15 mouse cellular contexts compared by ENCODE assay signal in genomic region chr16:22572641-22573341, GRCm38 (mm10).
DNase-seq lines count a peak whose midpoint lies in the region; ATAC-seq and TF ChIP-seq lines count a peak whose summit lies in the region.
"Had no signal": no experiment of that assay in that cellular context is flagged by ENCODE, and none has a peak within 500 bp of the region (broad histone marks: within the 10 kb centered on the region; RNA-seq: fewer than 3 reads in every experiment).

No protein-coding gene starts in this region.

- H3K36me3 ChIP-seq in E14TG2a.4 (ENCODE audit: insufficient read depth, low read length): no peaks in the 10 kb centered on the region
- peaks cover 14% of the 10 kb centered on the region; the same call in 1 of the 2 replicates for H3K36me3 ChIP-seq in intestine, postnatal 0 days (ENCODE audit: control insufficient read depth, insufficient read depth)
- no peaks in the 10 kb centered on the region for H3K36me3 ChIP-seq in lung, postnatal 0 days (ENCODE audit: insufficient read depth, low read length)
- H3K36me3 ChIP-seq: G1E had no signal

- TF ChIP-seq EP300 in lung, postnatal 0 days (IDR thresholded peaks at IDR 0.05): no peak

- 0 out of 2 replicates have a peak overlapping the region, but pooled peaks have one; percentile 13 for H3K4me2 ChIP-seq in intestine, postnatal 0 days (replicated peaks; ENCODE audit: low read depth)
- peak overlapping the region; percentile 11 for H3K4me2 ChIP-seq in lung, postnatal 0 days (replicated peaks; ENCODE audit: low read depth, low read length)

- TF ChIP-seq CTCF in E14TG2a.4 (conservative IDR thresholded peaks at IDR 0.05; ENCODE audit: low read length): no peak
- no peak for TF ChIP-seq CTCF in intestine, postnatal 0 days (IDR thresholded peaks at IDR 0.05; ENCODE audit: low read depth)
- no peak for TF ChIP-seq CTCF in lung, postnatal 0 days (IDR thresholded peaks at IDR 0.05)

- H3K4me1 ChIP-seq in E14TG2a.4 (replicated peaks; ENCODE audit: low read depth, low read length): peaks cover 30% of the 10 kb centered on the region
- H3K4me1 ChIP-seq in intestine, postnatal 0 days (replicated peaks; ENCODE audit: control insufficient read depth, insufficient read depth, low read length): no peaks in the 10 kb centered on the region
- H3K4me1 ChIP-seq in lung, postnatal 0 days (ENCODE audit: insufficient read depth, low read depth, low read length): no peaks in the 10 kb centered on the region

- H3K27me3 ChIP-seq in E14TG2a.4 (ENCODE audit: insufficient read depth, low read length): peaks cover 53% of the 10 kb centered on the region
- H3K27me3 ChIP-seq in intestine, postnatal 0 days (replicated peaks; ENCODE audit: control insufficient read depth, insufficient read depth, low read length): no peaks in the 10 kb centered on the region
- H3K27me3 ChIP-seq in lung, postnatal 0 days (replicated peaks; ENCODE audit: insufficient read depth, low read length): no peaks in the 10 kb centered on the region

- peak; percentile 78 for ATAC-seq in intestine, postnatal 0 days
- ATAC-seq in lung, postnatal 0 days: peak; percentile 94
- ATAC-seq: forebrain, embryonic 16.5 days had no signal

- no peak overlapping the region for H3K27ac ChIP-seq in intestine, postnatal 0 days (ENCODE audit: low read depth, low read length)
- H3K27ac ChIP-seq in lung, postnatal 0 days (ENCODE audit: low read length): no peak overlapping the region
- H3K27ac ChIP-seq: layer of hippocampus, adult 2 months; liver, embryonic 14.5 days had no signal

- no peak overlapping the region for H3K9ac ChIP-seq in intestine, postnatal 0 days (ENCODE audit: low read depth, low read length)
- no peak overlapping the region for H3K9ac ChIP-seq in lung, postnatal 0 days (replicated peaks; ENCODE audit: low read depth)
- H3K9ac ChIP-seq: liver, embryonic 14.5 days had no signal

- H3K9me3 ChIP-seq in E14TG2a.4 (ENCODE audit: low read length): no peaks in the 10 kb centered on the region
- no peaks in the 10 kb centered on the region for H3K9me3 ChIP-seq in intestine, postnatal 0 days (ENCODE audit: control insufficient read depth)
- no peaks in the 10 kb centered on the region for H3K9me3 ChIP-seq in lung, postnatal 0 days (ENCODE audit: low read length)
- H3K9me3 ChIP-seq: G1E had no signal

- peak; percentile 80 for DNase-seq in R1 (ENCODE audit: low read depth, low spot score)
- peak; percentile 81 for DNase-seq in lung, postnatal 0 days (ENCODE audit: low spot score)
- no peak for DNase-seq in thymus, adult 18-20 months
- DNase-seq in layer of hippocampus, adult 9-10 months (ENCODE audit: low spot score): no peak
- no peak for DNase-seq in spleen, adult 12 weeks (ENCODE audit: low spot score)
- DNase-seq: adrenal gland, postnatal 10 days; cerebellum, adult 9-11 months; right cerebral cortex, adult 18-20 months had no signal

- peak overlapping the region; percentile 67 for H3K4me3 ChIP-seq in E14TG2a.4 (replicated peaks; ENCODE audit: low read length)
- no peak overlapping the region for H3K4me3 ChIP-seq in intestine, postnatal 0 days (ENCODE audit: low read depth, low read length)
- H3K4me3 ChIP-seq in lung, postnatal 0 days (ENCODE audit: low read depth, low read length): no peak overlapping the region
- H3K4me3 ChIP-seq: layer of hippocampus, adult 2 months; myocyte had no signal

- whole genome bisulfite sequencing in intestine, postnatal 0 days: 25% methylated on average over 21 of the region's 21 CpGs
- WGBS in lung, postnatal 0 days: 36% methylated on average over 21 of the region's 21 CpGs

Comparison
In these comparisons a context has a peak if more than half of its experiments do, and no peak if none do; other contexts are left out.
1. DNase-seq: peak in R1 (single experiment) and lung, postnatal 0 days (single experiment); none in thymus, adult 18-20 months (0 of 2), layer of hippocampus, adult 9-10 months (single experiment) and spleen, adult 12 weeks (single experiment).